Mouse (Mus musculus) MEL (cell line): ENCODE results near the gene Adgrg6.

Experiments
- BHLHE40 ChIP-seq: IDR thresholded peaks from 2 replicates; pipeline ENCODE4 v1.6.1; 2012; ENCODE audit warnings: low read depth, mild to moderate bottlenecking, inconsistent platforms, low read length, improper control_type of control experiment, borderline replicate concordance
- CTCF ChIP-seq, 3 experiments: IDR thresholded peaks in 2 of 3; conservative IDR thresholded peaks in 1 of 3; 2 replicates each; pipeline ENCODE4 v1.5.1; 2011 to 2012; ENCODE audit warnings: low read length in 3 of 3, low read depth in 2 of 3, mild to moderate bottlenecking in 2 of 3, improper control_type of control experiment in 1 of 3, inconsistent platforms in 1 of 3, mixed read lengths in 1 of 3, moderate library complexity in 1 of 3; ENCODE audit not compliant: control insufficient read depth in 1 of 3, insufficient read depth in 1 of 3, poor library complexity in 1 of 3, severe bottlenecking in 1 of 3
- E2F4 ChIP-seq: IDR thresholded peaks from 2 replicates; pipeline ENCODE4 v1.6.1; 2011; ENCODE audit warnings: low read depth, low read length, improper control_type of control experiment, borderline replicate concordance
- EP300 ChIP-seq, 2 experiments: IDR thresholded peaks; 2 replicates each; pipeline ENCODE4 v1.6.1; 2011; ENCODE audit warnings: improper control_type of control experiment in 2 of 2, low read length in 2 of 2, low read depth in 1 of 2, mild to moderate bottlenecking in 1 of 2
- GATA1 ChIP-seq: IDR thresholded peaks from 2 replicates; pipeline ENCODE4 v1.6.1; 2011; ENCODE audit warnings: low read depth, low read length, improper control_type of control experiment
- KAT2A ChIP-seq: conservative IDR thresholded peaks from 2 replicates; pipeline ENCODE4 v1.6.1; 2012; ENCODE audit warnings: low read depth, low read length, improper control_type of control experiment, inconsistent platforms
- MAZ ChIP-seq: IDR thresholded peaks from 2 replicates; pipeline ENCODE4 v1.6.1; 2012; ENCODE audit warnings: low read depth, mild to moderate bottlenecking, inconsistent platforms, low read length, improper control_type of control experiment
- MXI1 ChIP-seq: IDR thresholded peaks from 2 replicates; pipeline ENCODE4 v1.6.1; 2011; ENCODE audit warnings: mild to moderate bottlenecking, low read depth, low read length, improper control_type of control experiment
- NRF1 ChIP-seq: IDR thresholded peaks from 2 replicates; pipeline ENCODE4 v1.6.1; 2014; ENCODE audit warnings: low read depth, mild to moderate bottlenecking, inconsistent platforms, low read length, improper control_type of control experiment, moderate library complexity; ENCODE audit not compliant: poor library complexity, insufficient read depth, severe bottlenecking
- POLR2A ChIP-seq, 2 experiments: IDR thresholded peaks; 2 replicates each; pipeline ENCODE4 v1.6.1; 2011 to 2012; ENCODE audit warnings: low read length in 2 of 2, mild to moderate bottlenecking in 2 of 2, control low read depth in 1 of 2, improper control_type of control experiment in 1 of 2, low read depth in 1 of 2, moderate library complexity in 1 of 2; ENCODE audit not compliant: control insufficient read depth in 1 of 2, insufficient read depth in 1 of 2, poor library complexity in 1 of 2
- POLR2AphosphoS2 ChIP-seq: IDR thresholded peaks from 2 replicates; pipeline ENCODE4 v1.6.1; 2011; ENCODE audit warnings: low read length, improper control_type of control experiment

GRCm38 (mm10) chr10:14459330-14459729, 86.1 kb downstream of the Adgrg6 start:
- TF ChIP-seq POLR2AphosphoS2, result no peak
- no peak for TF ChIP-seq E2F4
- no peak for TF ChIP-seq NRF1
- no peak for TF ChIP-seq BHLHE40
- TF ChIP-seq GATA1, result no peak
- TF ChIP-seq CTCF (IDR thresholded peaks at IDR 0.05 in 2 of 3, conservative IDR thresholded peaks at IDR 0.05 in 1 of 3; ENCODE audit: control insufficient read depth in 1 of 3, insufficient read depth in 1 of 3, low read depth in 2 of 3, low read length in 3 of 3, poor library complexity in 1 of 3, severe bottlenecking in 1 of 3), result no peak
- TF ChIP-seq KAT2A, result no peak
- no peak for TF ChIP-seq MXI1
- no peak for TF ChIP-seq EP300 (IDR thresholded peaks at IDR 0.05; ENCODE audit: low read depth in 1 of 2, low read length in 2 of 2)
- TF ChIP-seq POLR2A (IDR thresholded peaks at IDR 0.05; ENCODE audit: control insufficient read depth in 1 of 2, insufficient read depth in 1 of 2, low read depth in 1 of 2, low read length in 2 of 2, poor library complexity in 1 of 2), result no peak
- no peak for TF ChIP-seq MAZ
